Mouse (Mus musculus) forebrain, embryonic 14.5 days (tissue): ENCODE data around the gene Hdac4. TPM values are rescaled to one million over a fixed set of nuclear protein-coding genes. Genes with fewer than 3 reads are reported as not detected.

Source experiments
- ATAC-seq: fragments of 200-750 bp; cut with Nextera tagmentation; 2 replicates; pipeline ENCODE4 v1.8.0; 2017; ENCODE audit warnings: mild to moderate bottlenecking, moderate library complexity
- DNase-seq: peaks from one replicate; pipeline ENCODE4 v3.0.0-alpha.2; 2015; ENCODE audit warnings: low spot score
- H3K27ac ChIP-seq: fragments of 300-500 bp; sonication (generic); 2 replicates; pipeline ENCODE4 v1.5.1; 2014; ENCODE audit warnings: low read depth, mild to moderate bottlenecking, control low read depth, low read length, moderate library complexity
- H3K27me3 ChIP-seq: fragments of 300-500 bp; sonication (generic); replicated peaks from 2 replicates; pipeline ENCODE4 v1.6.1; 2014; ENCODE audit warnings: low read length, control low read depth, mixed read lengths; ENCODE audit not compliant: control insufficient read depth, insufficient read depth
- H3K36me3 ChIP-seq: fragments of 300-500 bp; sonication (generic); 2 replicates; pipeline ENCODE4 v1.6.1; 2014; ENCODE audit warnings: low read length, control low read depth; ENCODE audit not compliant: control insufficient read depth, insufficient read depth
- H3K4me1 ChIP-seq: fragments of 300-500 bp; sonication (generic); 2 replicates; pipeline ENCODE4 v1.6.1; 2014; ENCODE audit warnings: antibody characterized with exemption, low read length, control low read depth; ENCODE audit not compliant: control insufficient read depth, insufficient read depth
- H3K4me2 ChIP-seq: fragments of 300-500 bp; sonication (generic); 2 replicates; pipeline ENCODE4 v1.6.1; 2014; ENCODE audit warnings: mild to moderate bottlenecking, control low read depth, low read length
- H3K4me3 ChIP-seq: fragments of 300-500 bp; sonication (generic); 2 replicates; pipeline ENCODE4 v1.5.1; 2014; ENCODE audit warnings: low read depth, low read length, control low read depth
- H3K9ac ChIP-seq: fragments of 300-500 bp; sonication (generic); 2 replicates; pipeline ENCODE4 v1.6.1; 2014; ENCODE audit warnings: mild to moderate bottlenecking, low read length, control low read depth, moderate library complexity
- H3K9me3 ChIP-seq: fragments of 300-500 bp; sonication (generic); replicated peaks from 2 replicates; pipeline ENCODE4 v1.6.1; 2016; ENCODE audit warnings: low read length, control low read depth, mixed read lengths; ENCODE audit not compliant: control insufficient read depth
- WGBS: fragments of 180-500 bp; shearing (Covaris S2); extraction: QIAGEN DNeasy Blood & Tissue Kit; methylation state at CpG from one replicate; pipeline ENCODE4 v1.1.7; 2014; 5-methylcytosine and 5-hydroxymethylcytosine counted together
- polyA plus RNA-seq: library from polyadenylated mRNA; unstranded; fragments of >200 nt; fragmentation: Nextera tagmentation; extraction: Ambion mirVana; gene quantifications from 2 replicates; pipeline ENCODE4 v1.2.1, GENCODE M21; 2014

Hdac4 gene
- polyA plus RNA-seq, 1 experiment from 2014 or later: 16.5 TPM

GRCm38 (mm10) chr1:91883115-91883514, 312.4 kb downstream of the Hdac4 start:
- no peak for ATAC-seq
- no peaks in the 10 kb centered on the region for H3K9me3 ChIP-seq
- peak; percentile 10 for DNase-seq

GRCm38 (mm10) chr1:91880899-91881298, 314.6 kb downstream of the Hdac4 start:
- H3K9ac ChIP-seq: no peak overlapping the region
- no peaks in the 10 kb centered on the region for H3K9me3 ChIP-seq
- H3K36me3 ChIP-seq: no peaks in the 10 kb centered on the region
- 86% methylated on average over 8 of the region's 8 CpGs for WGBS
- H3K4me1 ChIP-seq: no peaks in the 10 kb centered on the region
- no peak overlapping the region for H3K4me2 ChIP-seq
- ATAC-seq (no peak), DNase-seq (no peak)
- no peaks in the 10 kb centered on the region for H3K27me3 ChIP-seq
- no peak overlapping the region for H3K4me3 ChIP-seq
- H3K27ac ChIP-seq: no peak overlapping the region

More at GRCm38 (mm10) chr1:91883115-91883514, 312.4 kb downstream of the Hdac4 start:
- Histone ChIP-seq H3K4me2 (no peak overlapping the region), H3K4me1 (no peaks in the 10 kb centered on the region), H3K9ac (no peak overlapping the region), H3K27ac (no peak overlapping the region), H3K27me3 (no peaks in the 10 kb centered on the region), H3K4me3 (no peak overlapping the region), H3K36me3 (no peaks in the 10 kb centered on the region)
- 68% methylated on average over 5 of the region's 5 CpGs for WGBS

- Histone ChIP-seq H3K27ac (no peak overlapping the region), H3K36me3 (no peaks in the 10 kb centered on the region), H3K9me3 (no peaks in the 10 kb centered on the region), H3K4me1 (no peaks in the 10 kb centered on the region), H3K9ac (no peak overlapping the region), H3K4me3 (no peak overlapping the region), H3K4me2 (no peak overlapping the region), H3K27me3 (no peaks in the 10 kb centered on the region)
- WGBS: 85% methylated on average over 12 of the region's 12 CpGs
- no peak for DNase-seq
- ATAC-seq: no peak
Measured at GRCm38 (mm10) chr1:91880156-91880555, 315.3 kb downstream of the Hdac4 start.
